ENCODE assay signal across 19 mouse cellular contexts in genomic region chr12:41649826-41650541, GRCm38 (mm10).
A peak's percentile ranks its signal among the peaks of the same experiment; 100 is the strongest.
DNase-seq lines count a peak whose midpoint lies in the region; ATAC-seq lines count a peak whose summit lies in the region.
"Had no signal": no experiment of that assay in that cellular context is flagged by ENCODE, and none has a peak within 500 bp of the region (broad histone marks: within the 10 kb centered on the region; RNA-seq: fewer than 3 reads in every experiment).

No protein-coding gene starts in this region.

- no peak overlapping the region for H3K4me3 ChIP-seq in midbrain, embryonic 10.5 days
- no peak overlapping the region for H3K4me3 ChIP-seq in midbrain, embryonic 16.5 days (ENCODE audit: low read depth, low read length)
- H3K4me3 ChIP-seq in forebrain, embryonic 12.5 days (replicated peaks): no peak overlapping the region
- H3K4me3 ChIP-seq in hindbrain, embryonic 15.5 days: no peak overlapping the region
- H3K4me3 ChIP-seq: embryonic facial prominence, embryonic 13.5 days; heart, adult 2 months; intestine, embryonic 15.5 days had no signal

- H3K4me2 ChIP-seq in midbrain, embryonic 16.5 days (ENCODE audit: low read length): no peak overlapping the region
- H3K4me2 ChIP-seq in forebrain, embryonic 12.5 days: 0 out of 2 replicates have a peak overlapping the region, but pooled peaks have one; percentile 4
- no peak overlapping the region for H3K4me2 ChIP-seq in hindbrain, embryonic 15.5 days
- H3K4me2 ChIP-seq: embryonic facial prominence, embryonic 13.5 days; intestine, embryonic 15.5 days; liver, embryonic 11.5 days had no signal

- H3K27me3 ChIP-seq in midbrain, embryonic 10.5 days (ENCODE audit: low read depth, poor library complexity, severe bottlenecking): no peaks in the 10 kb centered on the region
- no peaks in the 10 kb centered on the region for H3K27me3 ChIP-seq in midbrain, embryonic 16.5 days (ENCODE audit: control insufficient read depth, insufficient read depth, low read depth, low read length)
- no peaks in the 10 kb centered on the region for H3K27me3 ChIP-seq in forebrain, embryonic 12.5 days
- no peaks in the 10 kb centered on the region for H3K27me3 ChIP-seq in hindbrain, embryonic 15.5 days
- H3K27me3 ChIP-seq: embryonic facial prominence, embryonic 13.5 days; intestine, embryonic 15.5 days had no signal

- H3K9me3 ChIP-seq in midbrain, embryonic 10.5 days (replicated peaks): no peaks in the 10 kb centered on the region
- no peaks in the 10 kb centered on the region for H3K9me3 ChIP-seq in midbrain, embryonic 16.5 days (replicated peaks; ENCODE audit: control insufficient read depth, low read length, poor library complexity, severe bottlenecking)
- H3K9me3 ChIP-seq in forebrain, embryonic 12.5 days: no peaks in the 10 kb centered on the region
- no peaks in the 10 kb centered on the region for H3K9me3 ChIP-seq in hindbrain, embryonic 15.5 days
- H3K9me3 ChIP-seq: embryonic facial prominence, embryonic 13.5 days; intestine, embryonic 15.5 days had no signal

- whole genome bisulfite sequencing in midbrain, embryonic 10.5 days: 62% methylated on average over 8 of the region's 8 CpGs
- WGBS in midbrain, embryonic 16.5 days: 15% methylated on average over 8 of the region's 8 CpGs
- 16% methylated on average over 8 of the region's 8 CpGs for WGBS in forebrain, embryonic 12.5 days
- WGBS in hindbrain, embryonic 15.5 days: 33% methylated on average over 8 of the region's 8 CpGs

- ATAC-seq in midbrain, embryonic 16.5 days: no peak
- peak; percentile 47; the same call in 1 of the 2 replicates for ATAC-seq in forebrain, embryonic 12.5 days (ENCODE audit: low FRiP score)
- no peak; the same call in 1 of the 2 replicates for ATAC-seq in hindbrain, embryonic 15.5 days (ENCODE audit: low FRiP score, low read depth)
- ATAC-seq: intestine, embryonic 15.5 days had no signal

- H3K4me1 ChIP-seq in midbrain, embryonic 10.5 days: peaks cover 47% of the 10 kb centered on the region
- H3K4me1 ChIP-seq in midbrain, embryonic 16.5 days (ENCODE audit: control insufficient read depth, insufficient read depth, low read length): peaks cover 10% of the 10 kb centered on the region; the same call in 1 of the 2 replicates
- peaks cover 25% of the 10 kb centered on the region for H3K4me1 ChIP-seq in forebrain, embryonic 12.5 days
- H3K4me1 ChIP-seq in hindbrain, embryonic 15.5 days (replicated peaks): peaks cover 11% of the 10 kb centered on the region
- H3K4me1 ChIP-seq: intestine, embryonic 15.5 days had no signal

- peak overlapping the region; percentile 59 for H3K27ac ChIP-seq in midbrain, embryonic 10.5 days (replicated peaks)
- H3K27ac ChIP-seq in midbrain, embryonic 16.5 days (ENCODE audit: low read length): no peak overlapping the region; the same call in 1 of the 2 replicates
- peak overlapping the region; percentile 50; the same call in 1 of the 2 replicates for H3K27ac ChIP-seq in forebrain, embryonic 12.5 days
- 0 out of 2 replicates have a peak overlapping the region, but pooled peaks have one; percentile 2 for H3K27ac ChIP-seq in hindbrain, embryonic 15.5 days (replicated peaks)
- H3K27ac ChIP-seq: embryonic facial prominence, embryonic 13.5 days; heart, adult 2 months; intestine, embryonic 15.5 days had no signal

- no peaks in the 10 kb centered on the region for H3K36me3 ChIP-seq in midbrain, embryonic 10.5 days
- H3K36me3 ChIP-seq in midbrain, embryonic 16.5 days (ENCODE audit: control insufficient read depth, insufficient read depth, low read length): no peaks in the 10 kb centered on the region
- no peaks in the 10 kb centered on the region for H3K36me3 ChIP-seq in forebrain, embryonic 12.5 days (replicated peaks)
- H3K36me3 ChIP-seq in hindbrain, embryonic 15.5 days: no peaks in the 10 kb centered on the region
- H3K36me3 ChIP-seq: embryonic facial prominence, embryonic 13.5 days; intestine, embryonic 15.5 days had no signal

- DNase-seq in midbrain, embryonic 10.5 days (ENCODE audit: low spot score): no peak
- DNase-seq in left cerebral cortex, adult 8-10 months (ENCODE audit: low spot score in 2 of 2): no peak
- no peak for DNase-seq in ovary, postnatal 10 days (ENCODE audit: low spot score)
- no peak for DNase-seq in ovary, postnatal 14 days (ENCODE audit: low spot score)
- DNase-seq: cerebellum, adult 9-11 months; gastrocnemius, postnatal 25 days; heart, adult 2 months; heart, postnatal 36 days; kidney, postnatal 36 days; layer of hippocampus, adult 9-11 months; lung, adult 2 months; lung, postnatal 36 days; right cerebral cortex, postnatal 25 days had no signal

- no peak overlapping the region for H3K9ac ChIP-seq in midbrain, embryonic 16.5 days (ENCODE audit: low read depth, low read length)
- no peak overlapping the region for H3K9ac ChIP-seq in forebrain, embryonic 12.5 days
- no peak overlapping the region for H3K9ac ChIP-seq in hindbrain, embryonic 15.5 days
- H3K9ac ChIP-seq: embryonic facial prominence, embryonic 13.5 days; intestine, embryonic 15.5 days had no signal
